Mouse (Mus musculus) liver, embryonic 13.5 days (tissue): Measurements from ENCODE around the gene Gm49416. TPM values are rescaled to one million over a fixed set of nuclear protein-coding genes. Genes with fewer than 3 reads are reported as not detected.

Experiments used
- ATAC-seq: fragments of 200-750 bp; cut with Nextera tagmentation; 2 replicates; pipeline ENCODE4 v1.8.0; 2017; ENCODE audit warnings: low read depth, mild to moderate bottlenecking, moderate number of reproducible peaks, moderate library complexity
- DNase-seq: peaks from one replicate; pipeline ENCODE4 v3.0.0; 2022
- H3K27ac ChIP-seq: fragments of 300-500 bp; sonication (generic); 2 replicates; pipeline ENCODE4 v1.5.1; 2015; ENCODE audit warnings: moderate library complexity, mild to moderate bottlenecking, inconsistent platforms
- H3K27me3 ChIP-seq: fragments of 300-500 bp; sonication (generic); 2 replicates; pipeline ENCODE4 v1.6.1; 2015; ENCODE audit warnings: mild to moderate bottlenecking, inconsistent platforms
- H3K36me3 ChIP-seq: fragments of 300-500 bp; sonication (generic); 2 replicates; pipeline ENCODE4 v1.6.1; 2015; ENCODE audit warnings: mild to moderate bottlenecking, inconsistent platforms
- H3K4me1 ChIP-seq: fragments of 300-500 bp; sonication (generic); replicated peaks from 2 replicates; pipeline ENCODE4 v1.6.1; 2015; ENCODE audit warnings: inconsistent platforms
- H3K4me2 ChIP-seq: fragments of 300-500 bp; sonication (generic); 2 replicates; pipeline ENCODE4 v1.6.1; 2015; ENCODE audit warnings: inconsistent platforms, mild to moderate bottlenecking, moderate library complexity
- H3K4me3 ChIP-seq: fragments of 300-500 bp; sonication (generic); replicated peaks from 2 replicates; pipeline ENCODE4 v1.5.1; 2015; ENCODE audit warnings: mild to moderate bottlenecking, inconsistent platforms
- H3K9ac ChIP-seq: fragments of 300-500 bp; sonication (generic); 2 replicates; pipeline ENCODE4 v1.6.1; 2015; ENCODE audit warnings: mild to moderate bottlenecking, inconsistent platforms
- H3K9me3 ChIP-seq: fragments of 300-500 bp; sonication (generic); replicated peaks from 2 replicates; pipeline ENCODE4 v1.6.1; 2016; ENCODE audit warnings: inconsistent platforms
- WGBS: fragments of 180-500 bp; shearing (Covaris S2); methylation state at CpG from one replicate; pipeline ENCODE4 v1.1.7; 2015; ENCODE audit not compliant: insufficient replicate concordance; 5-methylcytosine and 5-hydroxymethylcytosine counted together
- polyA plus RNA-seq: library from polyadenylated mRNA; unstranded; fragments of >200 nt; fragmentation: Nextera tagmentation; extraction: Ambion mirVana; gene quantifications from 2 replicates; pipeline ENCODE4 v1.2.1, GENCODE M21; 2015

Gene Gm49416
- polyA plus RNA-seq, 1 experiment from 2014 or later = not detected

DNA sequence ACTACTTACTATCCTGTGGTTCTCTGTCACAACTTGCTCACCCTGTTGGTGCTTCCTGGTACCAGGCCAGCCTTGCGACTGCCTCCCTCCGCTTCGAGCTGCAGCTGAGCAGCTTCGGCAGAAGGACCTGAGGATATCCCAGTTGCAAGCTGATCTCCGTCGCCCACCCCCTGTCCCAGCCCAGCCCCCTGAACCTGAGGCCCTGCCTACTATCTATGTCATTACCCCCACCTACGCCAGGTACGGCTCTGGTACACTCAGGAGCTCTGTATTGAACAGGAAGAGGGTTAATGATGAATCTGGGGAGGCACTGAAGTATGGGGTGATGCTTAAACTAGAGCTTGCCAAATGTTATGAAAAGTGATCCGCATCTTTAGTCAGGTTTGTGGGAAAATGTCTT lies 33.0 kb downstream of the Gm49416 start:
- DNase-seq (no peak), ATAC-seq (no peak)
- H3K36me3 ChIP-seq = peaks cover 35% of the 10 kb centered on the region
- H3K27ac ChIP-seq = peak overlapping the region; percentile 95
- peak overlapping the region; percentile 89 for H3K4me3 ChIP-seq
- WGBS = 74% methylated on average over 9 of the region's 9 CpGs
- H3K9me3 ChIP-seq = no peaks in the 10 kb centered on the region
- no peaks in the 10 kb centered on the region for H3K27me3 ChIP-seq
- peaks cover 50% of the 10 kb centered on the region for H3K4me1 ChIP-seq
- H3K4me2 ChIP-seq = peak overlapping the region; percentile 87
- H3K9ac ChIP-seq = peak overlapping the region; percentile 90

- Histone ChIP-seq H3K4me1 (peaks cover 74% of the 10 kb centered on the region), H3K9ac (peak overlapping the region; percentile 81), H3K4me2 (no peak overlapping the region), H3K4me3 (no peak overlapping the region), H3K9me3 (no peaks in the 10 kb centered on the region), H3K27me3 (no peaks in the 10 kb centered on the region), H3K27ac (peak overlapping the region; percentile 90), H3K36me3 (peaks cover 50% of the 10 kb centered on the region)
- DNase-seq (no peak), ATAC-seq (no peak)
- WGBS = 48% methylated on average over 2 of the region's 2 CpGs
These were observed 38.0 kb downstream of the Gm49416 start for GRCm38 (mm10) chr19:8926766-8927165.

- H3K4me3 ChIP-seq = peak overlapping the region; percentile 79; the same call in 1 of the 2 replicates
- no peaks in the 10 kb centered on the region for H3K27me3 ChIP-seq
- H3K9ac ChIP-seq = peak overlapping the region; percentile 81
- peak; percentile 47 for DNase-seq
- peaks cover 52% of the 10 kb centered on the region for H3K36me3 ChIP-seq
- H3K4me1 ChIP-seq = peaks cover 64% of the 10 kb centered on the region
- no peaks in the 10 kb centered on the region for H3K9me3 ChIP-seq
- H3K4me2 ChIP-seq = peak overlapping the region; percentile 85
- ATAC-seq = peak; percentile 47
- peak overlapping the region; percentile 90 for H3K27ac ChIP-seq
- WGBS = 28% methylated on average over 12 of the region's 12 CpGs
These were observed 39.3 kb downstream of the Gm49416 start for GRCm38 (mm10) chr19:8927891-8928525.

GRCm38 (mm10) chr19:8928689-8929223 lies 40.0 kb downstream of the Gm49416 start:
- peak overlapping the region; percentile 81 for H3K9ac ChIP-seq
- H3K9me3 ChIP-seq = no peaks in the 10 kb centered on the region
- H3K27me3 ChIP-seq = no peaks in the 10 kb centered on the region
- DNase-seq (no peak), ATAC-seq (peak; percentile 4)
- 33% methylated on average over 16 of the region's 16 CpGs for WGBS
- H3K4me3 ChIP-seq = peak overlapping the region; percentile 79
- H3K27ac ChIP-seq = peak overlapping the region; percentile 90
- peak overlapping the region; percentile 85 for H3K4me2 ChIP-seq
- H3K36me3 ChIP-seq = peaks cover 55% of the 10 kb centered on the region
- peaks cover 56% of the 10 kb centered on the region for H3K4me1 ChIP-seq

- under 1% methylated on average over 70 of the region's 74 CpGs for WGBS
- Histone ChIP-seq H3K9me3 (no peaks in the 10 kb centered on the region), H3K4me1 (peaks cover 51% of the 10 kb centered on the region), H3K27me3 (no peaks in the 10 kb centered on the region), H3K27ac (peak within 1 kb of the TSS; percentile 90), H3K9ac (peak within 1 kb of the TSS; percentile 81), H3K36me3 (peaks cover 59% of the 10 kb centered on the region), H3K4me2 (peak within 1 kb of the TSS; percentile 85), H3K4me3 (peak within 1 kb of the TSS; percentile 79)
- peak; percentile 80 for DNase-seq
- peak; percentile 78 for ATAC-seq
These were observed 40.7 kb downstream of the Gm49416 start, which contains the start of the genes Rom1 and Eml3 for GRCm38 (mm10) chr19:8929224-8930088. TSS of gene Rom1 (minus strand) at chr19:8929356. TSS of gene Eml3 (plus strand) at chr19:8929552.

- peaks cover 49% of the 10 kb centered on the region for H3K4me1 ChIP-seq
- no peak for ATAC-seq
- H3K36me3 ChIP-seq = peaks cover 64% of the 10 kb centered on the region
These were observed 41.4 kb downstream of the Gm49416 start for GRCm38 (mm10) chr19:8930117-8930516.

GRCm38 (mm10) chr19:8930771-8931170 lies 42.0 kb downstream of the Gm49416 start:
- Histone ChIP-seq H3K9ac (peak overlapping the region; percentile 81), H3K4me1 (peaks cover 48% of the 10 kb centered on the region), H3K4me2 (peak overlapping the region; percentile 85), H3K27me3 (no peaks in the 10 kb centered on the region), H3K4me3 (peak overlapping the region; percentile 79), H3K9me3 (no peaks in the 10 kb centered on the region), H3K36me3 (peaks cover 63% of the 10 kb centered on the region), H3K27ac (no peak overlapping the region)
- ATAC-seq (no peak), DNase-seq (no peak)
- 78% methylated on average over 7 of the region's 7 CpGs for WGBS

More at GRCm38 (mm10) chr19:8930117-8930516, 41.4 kb downstream of the Gm49416 start:
- 9% methylated on average over 11 of the region's 11 CpGs for WGBS
- no peaks in the 10 kb centered on the region for H3K27me3 ChIP-seq
- H3K4me3 ChIP-seq = peak overlapping the region; percentile 79
- peak overlapping the region; percentile 85 for H3K4me2 ChIP-seq
- H3K9ac ChIP-seq = peak overlapping the region; percentile 81
- peak overlapping the region; percentile 90 for H3K27ac ChIP-seq
- no peaks in the 10 kb centered on the region for H3K9me3 ChIP-seq
- no peak for DNase-seq

DNA sequence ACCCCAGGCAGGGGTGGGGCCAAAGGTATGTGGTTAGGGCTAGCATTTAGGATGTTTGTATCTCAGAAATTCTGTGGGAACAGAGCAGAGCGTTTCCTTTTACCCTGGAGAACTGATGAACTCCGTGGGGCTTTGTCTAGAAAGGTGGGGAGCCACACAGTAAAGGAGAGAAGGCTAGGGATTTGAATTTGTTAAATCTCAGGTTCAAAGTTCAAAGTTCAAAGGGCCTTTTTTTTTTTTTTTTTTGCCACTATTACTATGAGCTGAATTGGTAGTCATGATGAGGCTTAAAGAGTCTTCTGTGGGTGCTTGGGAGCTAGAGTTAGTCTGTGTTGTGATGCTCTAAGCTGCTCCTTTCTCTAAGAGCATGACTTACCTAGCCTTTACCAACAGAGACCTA lies 48.0 kb downstream of the Gm49416 start:
- ATAC-seq (no peak), DNase-seq (no peak)
- Histone ChIP-seq H3K4me3 (no peak overlapping the region), H3K4me2 (no peak overlapping the region), H3K27ac (no peak overlapping the region), H3K36me3 (peaks cover 79% of the 10 kb centered on the region), H3K4me1 (peaks cover 16% of the 10 kb centered on the region), H3K9ac (no peak overlapping the region), H3K27me3 (no peaks in the 10 kb centered on the region), H3K9me3 (no peaks in the 10 kb centered on the region)
- 89% methylated on average over 2 of the region's 2 CpGs for WGBS

- Histone ChIP-seq H3K4me2 (peak overlapping the region; percentile 78), H3K9ac (peak overlapping the region; percentile 100; the same call in 1 of the 2 replicates), H3K27me3 (no peaks in the 10 kb centered on the region), H3K4me3 (peak overlapping the region; percentile 98; the same call in 1 of the 2 replicates), H3K4me1 (peaks cover 45% of the 10 kb centered on the region), H3K27ac (peak overlapping the region; percentile 98; the same call in 1 of the 2 replicates), H3K36me3 (peaks cover 67% of the 10 kb centered on the region), H3K9me3 (no peaks in the 10 kb centered on the region)
- DNase-seq = no peak
- WGBS = 78% methylated on average over 15 of the region's 15 CpGs
- ATAC-seq = no peak
These were observed 51.9 kb downstream of the Gm49416 start for GRCm38 (mm10) chr19:8940526-8941133.

DNA sequence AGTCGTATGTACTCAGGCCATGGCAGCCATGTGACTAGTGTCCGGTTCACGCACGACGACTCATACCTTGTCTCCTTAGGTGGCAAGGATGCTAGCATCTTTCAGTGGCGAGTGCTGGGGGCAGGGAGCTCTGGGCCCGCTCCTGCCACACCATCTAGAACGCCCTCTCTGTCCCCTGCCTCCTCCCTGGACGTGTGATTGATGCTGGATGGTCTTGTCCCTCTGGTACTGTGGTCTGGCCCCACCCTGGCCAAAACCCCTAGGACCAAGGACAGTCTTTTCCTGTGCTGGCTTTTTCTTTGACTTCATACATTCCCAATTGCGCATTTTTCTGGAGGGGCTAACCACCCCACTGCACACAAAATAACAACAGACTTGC lies 52.4 kb downstream of the Gm49416 start:
- no peak; the same call in 1 of the 2 replicates for ATAC-seq
- WGBS = 41% methylated on average over 10 of the region's 10 CpGs

More for the DNA sequence above, 52.4 kb downstream of the Gm49416 start:
- Histone ChIP-seq H3K4me1 (peaks cover 50% of the 10 kb centered on the region), H3K9me3 (no peaks in the 10 kb centered on the region), H3K4me2 (peak overlapping the region; percentile 78), H3K4me3 (peak overlapping the region; percentile 98), H3K27me3 (no peaks in the 10 kb centered on the region), H3K36me3 (peaks cover 67% of the 10 kb centered on the region), H3K27ac (peak overlapping the region; percentile 98), H3K9ac (peak overlapping the region; percentile 100)
- no peak for DNase-seq
